9 mouse cellular contexts compared by ENCODE assay signal in the genomic region with DNA sequence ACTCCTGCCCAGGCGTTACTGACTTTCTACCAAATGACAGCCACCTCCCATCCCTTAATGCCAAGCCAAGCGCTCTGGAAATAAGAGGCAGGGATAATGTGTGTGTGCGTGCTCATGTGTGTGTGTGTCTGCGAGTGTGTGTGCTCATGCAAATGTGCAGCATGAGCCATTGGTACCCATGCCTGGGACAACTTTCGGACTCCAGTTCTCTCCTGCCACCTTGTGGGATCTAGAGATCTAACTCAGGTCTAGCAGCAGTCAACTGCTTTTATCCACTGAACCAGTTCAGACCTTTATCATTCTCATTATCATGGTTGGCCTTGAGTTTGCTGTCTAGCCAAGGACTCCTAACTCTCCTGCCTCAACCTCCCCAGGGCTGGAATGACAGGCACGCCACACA. TPM values are rescaled to one million over a fixed set of nuclear protein-coding genes. Genes with fewer than 3 reads are reported as not detected.
DNase-seq lines count a peak whose midpoint lies in the region; ATAC-seq and TF ChIP-seq lines count a peak whose summit lies in the region.
"Had no signal": no experiment of that assay in that cellular context is flagged by ENCODE, and none has a peak within 500 bp of the region (broad histone marks: within the 10 kb centered on the region; RNA-seq: fewer than 3 reads in every experiment).

No protein-coding gene starts in this region.

- H3K4me2 ChIP-seq in heart, embryonic 11.5 days = peak overlapping the region; percentile 32
- 0 out of 2 replicates have a peak overlapping the region, but pooled peaks have one; percentile 91 for H3K4me2 ChIP-seq in neural tube, embryonic 15.5 days
- 0 out of 2 replicates have a peak overlapping the region, but pooled peaks have one; percentile 11 for H3K4me2 ChIP-seq in hindbrain, embryonic 16.5 days (ENCODE audit: low read length)
- H3K4me2 ChIP-seq in stomach, postnatal 0 days (replicated peaks; ENCODE audit: low read depth) = no peak overlapping the region

- TF ChIP-seq EP300 in stomach, postnatal 0 days (optimal IDR thresholded peaks at IDR 0.05) = no peak

- H3K27ac ChIP-seq in heart, embryonic 11.5 days (ENCODE audit: low read depth, low read length) = no peak overlapping the region
- 0 out of 2 replicates have a peak overlapping the region, but pooled peaks have one; percentile 39 for H3K27ac ChIP-seq in neural tube, embryonic 15.5 days (replicated peaks)
- no peak overlapping the region for H3K27ac ChIP-seq in hindbrain, embryonic 16.5 days (ENCODE audit: low read depth, low read length)
- no peak overlapping the region for H3K27ac ChIP-seq in stomach, postnatal 0 days (replicated peaks)
- H3K27ac ChIP-seq: neural tube, embryonic 12.5 days had no signal

- no peaks in the 10 kb centered on the region for H3K9me3 ChIP-seq in heart, embryonic 11.5 days (replicated peaks; ENCODE audit: control insufficient read depth, low read length)
- H3K9me3 ChIP-seq in neural tube, embryonic 15.5 days (replicated peaks) = no peaks in the 10 kb centered on the region
- no peaks in the 10 kb centered on the region for H3K9me3 ChIP-seq in hindbrain, embryonic 16.5 days (ENCODE audit: control insufficient read depth, low read length)
- H3K9me3 ChIP-seq in stomach, postnatal 0 days (ENCODE audit: control insufficient read depth, low read length) = no peaks in the 10 kb centered on the region
- H3K9me3 ChIP-seq: neural tube, embryonic 12.5 days had no signal

- no peak overlapping the region for H3K4me3 ChIP-seq in heart, embryonic 11.5 days (ENCODE audit: low read depth, low read length)
- H3K4me3 ChIP-seq in neural tube, embryonic 15.5 days (replicated peaks) = no peak overlapping the region
- H3K4me3 ChIP-seq in hindbrain, embryonic 16.5 days (ENCODE audit: low read length) = no peak overlapping the region
- no peak overlapping the region for H3K4me3 ChIP-seq in stomach, postnatal 0 days (ENCODE audit: low read depth, low read length)

- no peaks in the 10 kb centered on the region for H3K27me3 ChIP-seq in heart, embryonic 11.5 days (ENCODE audit: control insufficient read depth, insufficient read depth, low read length)
- H3K27me3 ChIP-seq in neural tube, embryonic 15.5 days (replicated peaks) = no peaks in the 10 kb centered on the region
- H3K27me3 ChIP-seq in hindbrain, embryonic 16.5 days (replicated peaks; ENCODE audit: control insufficient read depth, insufficient read depth, low read length) = no peaks in the 10 kb centered on the region
- no peaks in the 10 kb centered on the region for H3K27me3 ChIP-seq in stomach, postnatal 0 days (ENCODE audit: control insufficient read depth, insufficient read depth, low read length)
- H3K27me3 ChIP-seq: neural tube, embryonic 12.5 days had no signal

- intact Hi-C loops in heart, postnatal 36 days (cut with DNase I) = no loop called here

- no peak for DNase-seq in heart, postnatal 36 days
- DNase-seq in neural tube, embryonic 10.5 days (ENCODE audit: extremely low spot score, low spot score) = no peak
- DNase-seq in stomach, postnatal 0 days (ENCODE audit: low spot score) = no peak
- no peak for DNase-seq in ovary, postnatal 14 days (ENCODE audit: low spot score)
- no peak for DNase-seq in T-cell, adult 2 months (ENCODE audit: low spot score)

- peaks cover 17% of the 10 kb centered on the region for H3K4me1 ChIP-seq in heart, embryonic 11.5 days (ENCODE audit: control insufficient read depth, insufficient read depth, low read length)
- peaks cover 44% of the 10 kb centered on the region for H3K4me1 ChIP-seq in neural tube, embryonic 15.5 days
- peaks cover 17% of the 10 kb centered on the region for H3K4me1 ChIP-seq in hindbrain, embryonic 16.5 days (ENCODE audit: control insufficient read depth, insufficient read depth, low read depth, low read length)
- no peaks in the 10 kb centered on the region; the same call in 1 of the 2 replicates for H3K4me1 ChIP-seq in stomach, postnatal 0 days (replicated peaks; ENCODE audit: control insufficient read depth, insufficient read depth)

- no peak overlapping the region for H3K9ac ChIP-seq in heart, embryonic 11.5 days (ENCODE audit: low read depth, low read length)
- no peak overlapping the region for H3K9ac ChIP-seq in neural tube, embryonic 15.5 days (replicated peaks)
- no peak overlapping the region for H3K9ac ChIP-seq in hindbrain, embryonic 16.5 days (ENCODE audit: low read depth, low read length)
- H3K9ac ChIP-seq in stomach, postnatal 0 days (ENCODE audit: low read length) = no peak overlapping the region
- H3K9ac ChIP-seq: neural tube, embryonic 12.5 days had no signal

- TF ChIP-seq CTCF in stomach, postnatal 0 days (IDR thresholded peaks at IDR 0.05; ENCODE audit: low read depth) = peak; percentile 69

- ATAC-seq in heart, embryonic 11.5 days (replicated peaks; ENCODE audit: insufficient number of reproducible peaks, low FRiP score, low TSS enrichment) = no peak
- no peak for ATAC-seq in neural tube, embryonic 15.5 days (ENCODE audit: low FRiP score)
- no peak for ATAC-seq in hindbrain, embryonic 16.5 days
- no peak for ATAC-seq in stomach, postnatal 0 days (ENCODE audit: low FRiP score, low TSS enrichment)

- 52% methylated on average over 6 of the region's 6 CpGs for WGBS in heart, embryonic 11.5 days (ENCODE audit: insufficient replicate concordance)
- WGBS in neural tube, embryonic 15.5 days = 46% methylated on average over 6 of the region's 6 CpGs
- WGBS in hindbrain, embryonic 16.5 days = 38% methylated on average over 6 of the region's 6 CpGs
- 40% methylated on average over 6 of the region's 6 CpGs for whole genome bisulfite sequencing in stomach, postnatal 0 days

- H3K36me3 ChIP-seq in heart, embryonic 11.5 days (ENCODE audit: control insufficient read depth, insufficient read depth, low read length) = peaks cover 12% of the 10 kb centered on the region
- H3K36me3 ChIP-seq in neural tube, embryonic 15.5 days = peaks cover 22% of the 10 kb centered on the region
- peaks cover 11% of the 10 kb centered on the region; the same call in 1 of the 2 replicates for H3K36me3 ChIP-seq in hindbrain, embryonic 16.5 days (ENCODE audit: control insufficient read depth, insufficient read depth, low read length)
- peaks cover 15% of the 10 kb centered on the region for H3K36me3 ChIP-seq in stomach, postnatal 0 days (ENCODE audit: control insufficient read depth, insufficient read depth, low read length)

RNA-seq across cellular contexts. Expression of gene Ndufs7, which starts 1.1 kb away (rescaled TPM):
- 499 and 501 TPM in 2 replicates for polyA plus RNA-seq in heart, embryonic 11.5 days (2014; fragmentation: Nextera tagmentation; extraction: Ambion mirVana)
- 100 to 1,000 TPM; 962 to 997 TPM for total RNA-seq in heart, postnatal 36 days (2021)
- polyA plus RNA-seq in neural tube, embryonic 15.5 days (2015; fragmentation: Nextera tagmentation; extraction: Ambion mirVana) = 353 and 368 TPM in 2 replicates
- 349 and 361 TPM in 2 replicates for polyA plus RNA-seq in hindbrain, embryonic 16.5 days (2015; fragmentation: Nextera tagmentation; extraction: Ambion mirVana)
- polyA plus RNA-seq in stomach, postnatal 0 days (2015; fragmentation: Nextera tagmentation; extraction: Ambion mirVana) = 400 and 403 TPM in 2 replicates

RNA-seq across cellular contexts. Expression of gene Gamt, which starts 13.0 kb away (rescaled TPM):
- 57.2 and 59.0 TPM in 2 replicates for polyA plus RNA-seq in heart, embryonic 11.5 days (2014; fragmentation: Nextera tagmentation; extraction: Ambion mirVana)
- total RNA-seq in heart, postnatal 36 days (2021) = 10 to 100 TPM in 1 of 2 experiments, 1 to 10 TPM in 1; 8.9 to 12.0 TPM
- 27.9 and 34.6 TPM in 2 replicates for polyA plus RNA-seq in neural tube, embryonic 15.5 days (2015; fragmentation: Nextera tagmentation; extraction: Ambion mirVana)
- polyA plus RNA-seq in hindbrain, embryonic 16.5 days (2015; fragmentation: Nextera tagmentation; extraction: Ambion mirVana) = 31.8 and 32.6 TPM in 2 replicates
- polyA plus RNA-seq in stomach, postnatal 0 days (2015; fragmentation: Nextera tagmentation; extraction: Ambion mirVana) = 16.3 and 17.4 TPM in 2 replicates

RNA-seq across cellular contexts. Expression of gene Dazap1, which starts 13.4 kb away (rescaled TPM):
- 28.4 and 29.9 TPM in 2 replicates for polyA plus RNA-seq in heart, embryonic 11.5 days (2014; fragmentation: Nextera tagmentation; extraction: Ambion mirVana)
- 10 to 100 TPM; 57.7 to 58.5 TPM for total RNA-seq in heart, postnatal 36 days (2021)
- 48.6 and 50.4 TPM in 2 replicates for polyA plus RNA-seq in neural tube, embryonic 15.5 days (2015; fragmentation: Nextera tagmentation; extraction: Ambion mirVana)
- 38.4 and 38.5 TPM in 2 replicates for polyA plus RNA-seq in hindbrain, embryonic 16.5 days (2015; fragmentation: Nextera tagmentation; extraction: Ambion mirVana)
- polyA plus RNA-seq in stomach, postnatal 0 days (2015; fragmentation: Nextera tagmentation; extraction: Ambion mirVana) = 27.4 and 28.4 TPM in 2 replicates

RNA-seq across cellular contexts. Expression of gene Mum1, which starts 21.6 kb away (rescaled TPM):
- polyA plus RNA-seq in heart, embryonic 11.5 days (2014; fragmentation: Nextera tagmentation; extraction: Ambion mirVana) = 34.6 and 38.2 TPM in 2 replicates
- total RNA-seq in heart, postnatal 36 days (2021) = 10 to 100 TPM; 13.1 to 15.3 TPM
- polyA plus RNA-seq in neural tube, embryonic 15.5 days (2015; fragmentation: Nextera tagmentation; extraction: Ambion mirVana) = 46.8 and 49.6 TPM in 2 replicates
- polyA plus RNA-seq in hindbrain, embryonic 16.5 days (2015; fragmentation: Nextera tagmentation; extraction: Ambion mirVana) = 38.0 and 38.7 TPM in 2 replicates
- 23.1 and 23.9 TPM in 2 replicates for polyA plus RNA-seq in stomach, postnatal 0 days (2015; fragmentation: Nextera tagmentation; extraction: Ambion mirVana)

RNA-seq across cellular contexts. Expression of gene Rps15, which starts 44.4 kb away (rescaled TPM):
- 702 and 828 TPM in 2 replicates for polyA plus RNA-seq in heart, embryonic 11.5 days (2014; fragmentation: Nextera tagmentation; extraction: Ambion mirVana)
- 100 to 1,000 TPM; 748 to 777 TPM for total RNA-seq in heart, postnatal 36 days (2021)
- 544 and 638 TPM in 2 replicates for polyA plus RNA-seq in neural tube, embryonic 15.5 days (2015; fragmentation: Nextera tagmentation; extraction: Ambion mirVana)
- 491 and 527 TPM in 2 replicates for polyA plus RNA-seq in hindbrain, embryonic 16.5 days (2015; fragmentation: Nextera tagmentation; extraction: Ambion mirVana)
- 766 and 821 TPM in 2 replicates for polyA plus RNA-seq in stomach, postnatal 0 days (2015; fragmentation: Nextera tagmentation; extraction: Ambion mirVana)
